Mouse (Mus musculus) kidney, adult 10 weeks (tissue): Measurements from ENCODE around the gene Wdr1. TPM values are rescaled to one million over a fixed set of nuclear protein-coding genes. Genes with fewer than 3 reads are reported as not detected.

ENCODE experiments used
- polyA plus RNA-seq: library from polyadenylated mRNA; stranded (reverse); fragments of 350-450 nt; fragmentation: Illumina TruSeq; extraction: RNeasy Lipid Tissue Mini Kit (QIAGEN cat#74804); gene quantifications from one replicate; pipeline ENCODE4 v1.2.3, GENCODE M21; 2014; ENCODE audit warnings: low read depth, low replicate concordance

The Wdr1 gene
- polyA plus RNA-seq, result 49.2 TPM

GRCm38 (mm10) chr5:38563121-38563520 lies at the start of gene Wdr1:
Gene Wdr1, minus strand, starts transcription at chr5:38563221.

GRCm38 (mm10) chr5:38502992-38503391 lies 60.0 kb downstream of the Wdr1 start, which contains the start of gene Slc2a9:
Gene Slc2a9, minus strand, starts transcription at chr5:38503143.

Other genes with a start within 250 kb of the Wdr1 start
- not detected for gene Drd5, start 243.9 kb downstream of the Wdr1 start, polyA plus RNA-seq
- gene Slc2a9, start 60.1 kb downstream of the Wdr1 start, polyA plus RNA-seq, result 15.4 TPM
- 2.3 TPM for gene Zfp518b, start 121.6 kb upstream of the Wdr1 start, polyA plus RNA-seq